Mouse (Mus musculus): ENCODE measurements around the gene Gpm6b. TPM values are rescaled to one million over a fixed set of nuclear protein-coding genes. Genes with fewer than 3 reads are reported as not detected.
A peak's percentile ranks its signal among the peaks of the same experiment; 100 is the strongest.

The Gpm6b gene
- polyA plus RNA-seq, 1 experiment from 2014 or later = 24.2 TPM

GRCm38 (mm10) chrX:166383606-166384005 lies 144.9 kb downstream of the Gpm6b start:
- H3K36me3 ChIP-seq (ENCODE audit: control insufficient read depth, insufficient read depth, low read length) = no peaks in the 10 kb centered on the region
- H3K9me3 ChIP-seq (ENCODE audit: control insufficient read depth, low read length) = no peaks in the 10 kb centered on the region
- H3K27ac ChIP-seq (ENCODE audit: low read depth) = no peak overlapping the region
- H3K4me1 ChIP-seq (replicated peaks; ENCODE audit: control insufficient read depth, insufficient read depth, low read length) = no peaks in the 10 kb centered on the region
- H3K27me3 ChIP-seq (replicated peaks; ENCODE audit: control insufficient read depth, insufficient read depth, low read length) = peaks cover 6% of the 10 kb centered on the region; the same call in 1 of the 2 replicates
- no peak overlapping the region for H3K4me2 ChIP-seq (ENCODE audit: low read length)
- ATAC-seq (replicated peaks; ENCODE audit: low FRiP score, low TSS enrichment, low read depth) (no peak), DNase-seq (ENCODE audit: low spot score) (no peak)
- no peak overlapping the region for H3K9ac ChIP-seq (ENCODE audit: low read length)
- WGBS = 92% methylated on average over 2 of the region's 2 CpGs
- H3K4me3 ChIP-seq (ENCODE audit: low read depth, low read length) = no peak overlapping the region

- no peak for DNase-seq (ENCODE audit: low spot score)
- Histone ChIP-seq H3K27me3 (replicated peaks; ENCODE audit: control insufficient read depth, insufficient read depth, low read length) (peaks cover 6% of the 10 kb centered on the region; the same call in 1 of the 2 replicates), H3K9ac (ENCODE audit: low read length) (no peak overlapping the region), H3K4me3 (ENCODE audit: low read depth, low read length) (no peak overlapping the region), H3K4me2 (ENCODE audit: low read length) (no peak overlapping the region), H3K36me3 (ENCODE audit: control insufficient read depth, insufficient read depth, low read length) (no peaks in the 10 kb centered on the region), H3K27ac (ENCODE audit: low read depth) (no peak overlapping the region), H3K9me3 (ENCODE audit: control insufficient read depth, low read length) (no peaks in the 10 kb centered on the region), H3K4me1 (replicated peaks; ENCODE audit: control insufficient read depth, insufficient read depth, low read length) (no peaks in the 10 kb centered on the region)
- 65% methylated on average over 3 of the region's 3 CpGs for WGBS
- ATAC-seq (replicated peaks; ENCODE audit: low FRiP score, low TSS enrichment, low read depth) = no peak
Measured at GRCm38 (mm10) chrX:166384935-166385334, 146.2 kb downstream of the Gpm6b start.

- 85% methylated on average over 6 of the region's 6 CpGs for WGBS
- ATAC-seq (replicated peaks; ENCODE audit: low FRiP score, low TSS enrichment, low read depth) = no peak
Measured at GRCm38 (mm10) chrX:166386656-166387055, 147.9 kb downstream of the Gpm6b start.

GRCm38 (mm10) chrX:166393753-166394152 lies 155.0 kb downstream of the Gpm6b start:
- ATAC-seq (replicated peaks; ENCODE audit: low FRiP score, low TSS enrichment, low read depth) (no peak), DNase-seq (ENCODE audit: low spot score) (no peak)
- H3K27me3 ChIP-seq (replicated peaks; ENCODE audit: control insufficient read depth, insufficient read depth, low read length) = 0 out of 2 replicates have a peak, but pooled peaks cover 2% of the 10 kb centered on the region
- H3K4me2 ChIP-seq (ENCODE audit: low read length) = no peak overlapping the region
- no peak overlapping the region for H3K4me3 ChIP-seq (ENCODE audit: low read depth, low read length)
- no peaks in the 10 kb centered on the region for H3K9me3 ChIP-seq (ENCODE audit: control insufficient read depth, low read length)
- H3K9ac ChIP-seq (ENCODE audit: low read length) = no peak overlapping the region
- no peaks in the 10 kb centered on the region for H3K4me1 ChIP-seq (replicated peaks; ENCODE audit: control insufficient read depth, insufficient read depth, low read length)
- 87% methylated on average over 1 of the region's 1 CpGs for WGBS
- H3K27ac ChIP-seq (ENCODE audit: low read depth) = no peak overlapping the region
- H3K36me3 ChIP-seq (ENCODE audit: control insufficient read depth, insufficient read depth, low read length) = peaks cover 4% of the 10 kb centered on the region; the same call in 1 of the 2 replicates

More at GRCm38 (mm10) chrX:166386656-166387055, 147.9 kb downstream of the Gpm6b start:
- Histone ChIP-seq H3K36me3 (ENCODE audit: control insufficient read depth, insufficient read depth, low read length) (no peaks in the 10 kb centered on the region), H3K4me1 (replicated peaks; ENCODE audit: control insufficient read depth, insufficient read depth, low read length) (no peaks in the 10 kb centered on the region), H3K27ac (ENCODE audit: low read depth) (no peak overlapping the region), H3K27me3 (replicated peaks; ENCODE audit: control insufficient read depth, insufficient read depth, low read length) (peaks cover 6% of the 10 kb centered on the region; the same call in 1 of the 2 replicates), H3K9me3 (ENCODE audit: control insufficient read depth, low read length) (no peaks in the 10 kb centered on the region), H3K4me3 (ENCODE audit: low read depth, low read length) (no peak overlapping the region), H3K4me2 (ENCODE audit: low read length) (no peak overlapping the region), H3K9ac (ENCODE audit: low read length) (no peak overlapping the region)
- no peak for DNase-seq (ENCODE audit: low spot score)

- Histone ChIP-seq H3K9me3 (ENCODE audit: control insufficient read depth, low read length) (no peaks in the 10 kb centered on the region), H3K4me2 (ENCODE audit: low read length) (no peak overlapping the region), H3K4me3 (ENCODE audit: low read depth, low read length) (no peak overlapping the region), H3K27me3 (replicated peaks; ENCODE audit: control insufficient read depth, insufficient read depth, low read length) (no peaks in the 10 kb centered on the region; the same call in 1 of the 2 replicates), H3K36me3 (ENCODE audit: control insufficient read depth, insufficient read depth, low read length) (peaks cover 14% of the 10 kb centered on the region; the same call in 1 of the 2 replicates), H3K27ac (ENCODE audit: low read depth) (no peak overlapping the region), H3K4me1 (replicated peaks; ENCODE audit: control insufficient read depth, insufficient read depth, low read length) (no peaks in the 10 kb centered on the region), H3K9ac (ENCODE audit: low read length) (no peak overlapping the region)
- no peak for DNase-seq (ENCODE audit: low spot score)
- no peak for ATAC-seq (replicated peaks; ENCODE audit: low FRiP score, low TSS enrichment, low read depth)
Measured at GRCm38 (mm10) chrX:166407865-166408264, 169.2 kb downstream of the Gpm6b start.

GRCm38 (mm10) chrX:166416196-166416595 lies 177.5 kb downstream of the Gpm6b start:
- Histone ChIP-seq H3K4me3 (ENCODE audit: low read depth, low read length) (no peak overlapping the region), H3K4me2 (ENCODE audit: low read length) (no peak overlapping the region), H3K36me3 (ENCODE audit: control insufficient read depth, insufficient read depth, low read length) (peaks cover 2% of the 10 kb centered on the region; the same call in 1 of the 2 replicates), H3K9me3 (ENCODE audit: control insufficient read depth, low read length) (no peaks in the 10 kb centered on the region), H3K9ac (ENCODE audit: low read length) (no peak overlapping the region), H3K4me1 (replicated peaks; ENCODE audit: control insufficient read depth, insufficient read depth, low read length) (no peaks in the 10 kb centered on the region), H3K27me3 (replicated peaks; ENCODE audit: control insufficient read depth, insufficient read depth, low read length) (no peaks in the 10 kb centered on the region), H3K27ac (ENCODE audit: low read depth) (no peak overlapping the region)
- WGBS = 100% methylated on average over 1 of the region's 6 CpGs
- ATAC-seq (replicated peaks; ENCODE audit: low FRiP score, low TSS enrichment, low read depth) (no peak), DNase-seq (ENCODE audit: low spot score) (peak; percentile 50)

GRCm38 (mm10) chrX:166434812-166435211 lies 196.1 kb downstream of the Gpm6b start:
- no peak overlapping the region for H3K4me3 ChIP-seq (ENCODE audit: low read depth, low read length)
- 90% methylated on average over 2 of the region's 2 CpGs for WGBS
- H3K9me3 ChIP-seq (ENCODE audit: control insufficient read depth, low read length) = no peaks in the 10 kb centered on the region
- no peak overlapping the region for H3K4me2 ChIP-seq (ENCODE audit: low read length)
- no peak overlapping the region for H3K27ac ChIP-seq (ENCODE audit: low read depth)
- peaks cover 4% of the 10 kb centered on the region; the same call in 1 of the 2 replicates for H3K36me3 ChIP-seq (ENCODE audit: control insufficient read depth, insufficient read depth, low read length)
- no peak for DNase-seq (ENCODE audit: low spot score)
- H3K9ac ChIP-seq (ENCODE audit: low read length) = no peak overlapping the region
- H3K4me1 ChIP-seq (replicated peaks; ENCODE audit: control insufficient read depth, insufficient read depth, low read length) = no peaks in the 10 kb centered on the region
- ATAC-seq (replicated peaks; ENCODE audit: low FRiP score, low TSS enrichment, low read depth) = no peak
- no peaks in the 10 kb centered on the region; the same call in 1 of the 2 replicates for H3K27me3 ChIP-seq (replicated peaks; ENCODE audit: control insufficient read depth, insufficient read depth, low read length)

Other genes with a start within 250 kb of the Gpm6b start
- 13.9 and 14.2 TPM in 2 replicates for gene Gemin8, start 68.5 kb upstream of the Gpm6b start, polyA plus RNA-seq (2014; fragmentation: Nextera tagmentation; extraction: Ambion mirVana)
- 23.2 and 23.7 TPM in 2 replicates for gene Trappc2, start 201.7 kb downstream of the Gpm6b start, polyA plus RNA-seq (2014; fragmentation: Nextera tagmentation; extraction: Ambion mirVana)
- 7.5 and 7.8 TPM in 2 replicates for gene Ofd1, start 201.8 kb downstream of the Gpm6b start, polyA plus RNA-seq (2014; fragmentation: Nextera tagmentation; extraction: Ambion mirVana)
- 55.2 and 58.0 TPM in 2 replicates for gene Rab9, start 241.0 kb downstream of the Gpm6b start, polyA plus RNA-seq (2014; fragmentation: Nextera tagmentation; extraction: Ambion mirVana)